Mouse (Mus musculus) cerebellum, adult 2 months (tissue): ENCODE measurements at regions not wholly inside any gene's neighbourhood (a gene's known extent, or its start where the extent isn't known, plus 50 kb on each side); places are given as distances from the start of the nearest gene placed in this dataset.

Experiments
- CTCF ChIP-seq: fragments of 200-500 bp; IDR thresholded peaks from 2 replicates; pipeline ENCODE4 v1.5.1; 2011; ENCODE audit warnings: low read depth, mild to moderate bottlenecking, control low read depth, low read length, moderate library complexity, borderline replicate concordance; ENCODE audit not compliant: insufficient read depth
- POLR2A ChIP-seq: fragments of 200-500 bp; IDR thresholded peaks from 2 replicates; pipeline ENCODE4 v1.6.1; 2011; ENCODE audit warnings: low read length, control low read depth, borderline replicate concordance; ENCODE audit not compliant: insufficient read depth

DNA sequence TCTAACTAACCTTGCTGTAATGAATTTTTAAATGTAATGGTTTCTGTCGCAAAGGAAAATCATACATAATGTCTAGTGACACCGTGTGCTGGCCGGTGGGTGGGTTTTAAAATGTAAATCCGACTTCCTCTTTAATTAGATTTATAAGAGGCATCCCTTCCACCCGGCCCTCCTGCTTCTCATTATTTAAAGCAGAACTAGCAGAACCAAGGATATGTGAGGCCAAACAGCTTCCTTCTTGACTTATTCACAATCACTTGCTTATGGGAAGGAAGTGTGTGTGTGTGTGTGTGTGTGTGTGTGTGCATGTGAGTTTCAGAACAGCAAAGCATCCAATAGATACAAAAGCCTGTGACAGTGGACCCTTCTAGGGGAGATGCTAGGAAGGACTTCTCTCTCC is 189.1 kb upstream of the Irx3 start:
- TF ChIP-seq POLR2A (no peak), CTCF (no peak)
